Mouse (Mus musculus) CH12.LX (cell line): ENCODE data around the gene U2af1. TPM values are rescaled to one million over a fixed set of nuclear protein-coding genes. Genes with fewer than 3 reads are reported as not detected.

ENCODE experiments used
- DNase-seq: peaks from one replicate; pipeline ENCODE4 v3.0.0-alpha.2; 2013; ENCODE audit errors: extremely low read depth
- H3K27ac ChIP-seq: 2 replicates; pipeline ENCODE4 v1.5.1; 2012; ENCODE audit warnings: low read depth, mild to moderate bottlenecking, control low read depth, moderate library complexity; ENCODE audit not compliant: insufficient read depth
- H3K27me3 ChIP-seq: replicated peaks from 2 replicates; pipeline ENCODE3; 2012; ENCODE audit warnings: inconsistent platforms
- H3K36me3 ChIP-seq, 2 experiments: replicated peaks in 1 of 2; 2 replicates each; pipeline versions ENCODE3 to v1.6.1; 2012; ENCODE audit warnings: inconsistent platforms in 1 of 2, low read length in 1 of 2, mild to moderate bottlenecking in 1 of 2, mixed read lengths in 1 of 2, moderate library complexity in 1 of 2; ENCODE audit not compliant: control insufficient read depth in 1 of 2, insufficient read depth in 1 of 2
- H3K4me1 ChIP-seq, 2 experiments: 2 replicates each; pipeline ENCODE4 v1.6.1; 2012; ENCODE audit warnings: inconsistent platforms in 1 of 2, moderate library complexity in 1 of 2; ENCODE audit not compliant: insufficient read depth in 2 of 2, control insufficient read depth in 1 of 2
- H3K4me2 ChIP-seq: 2 replicates; pipeline ENCODE4 v1.6.1; 2012; ENCODE audit warnings: low read depth, mild to moderate bottlenecking, control low read depth; ENCODE audit not compliant: poor library complexity, insufficient read depth, severe bottlenecking
- H3K4me3 ChIP-seq, 3 experiments: fragments of 150-350 bp in 1 of 3; sonication (generic) in 1 of 3; replicated peaks in 1 of 3; 2 replicates each; pipeline versions ENCODE3 to v1.5.1; 2011 to 2012; ENCODE audit warnings: low read depth in 2 of 3, low read length in 2 of 3, mild to moderate bottlenecking in 2 of 3, moderate library complexity in 2 of 3, control low read depth in 1 of 3, improper control_type of control experiment in 1 of 3, inconsistent platforms in 1 of 3, mixed read lengths in 1 of 3; ENCODE audit not compliant: poor library complexity in 1 of 3
- H3K79me2 ChIP-seq: replicated peaks from 2 replicates; pipeline ENCODE4 v1.6.1; 2012; ENCODE audit warnings: mild to moderate bottlenecking, moderate library complexity; ENCODE audit not compliant: control insufficient read depth, poor library complexity, insufficient read depth, severe bottlenecking; ENCODE audit errors: extremely low read depth
- H3K9ac ChIP-seq: 2 replicates; pipeline ENCODE4 v1.6.1; 2012; ENCODE audit warnings: low read depth, mild to moderate bottlenecking, control low read depth, moderate library complexity; ENCODE audit not compliant: insufficient read depth
- H3K9me3 ChIP-seq: replicated peaks from 2 replicates; pipeline ENCODE3; 2012; ENCODE audit warnings: low read length, inconsistent platforms, mixed read lengths
- BHLHE40 ChIP-seq: IDR thresholded peaks from 2 replicates; pipeline ENCODE4 v1.6.1; 2011; ENCODE audit warnings: mild to moderate bottlenecking, low read depth, low read length, improper control_type of control experiment
- CHD1 ChIP-seq: IDR thresholded peaks from 2 replicates; pipeline ENCODE4 v1.6.1; 2012; ENCODE audit warnings: low read depth, low read length, improper control_type of control experiment, inconsistent platforms
- CTCF ChIP-seq, 2 experiments: IDR thresholded peaks in 1 of 2; conservative IDR thresholded peaks in 1 of 2; 2 replicates each; pipeline ENCODE4 v1.5.1; 2011 to 2012; ENCODE audit warnings: low read depth in 2 of 2, low read length in 2 of 2, improper control_type of control experiment in 1 of 2, inconsistent platforms in 1 of 2, mild to moderate bottlenecking in 1 of 2, moderate library complexity in 1 of 2
- E2F4 ChIP-seq: IDR thresholded peaks from 2 replicates; pipeline ENCODE4 v1.6.1; 2011; ENCODE audit warnings: low read depth, low read length, improper control_type of control experiment; ENCODE audit not compliant: insufficient replicate concordance
- ELF1 ChIP-seq: IDR thresholded peaks from 2 replicates; pipeline ENCODE4 v1.6.1; 2014; ENCODE audit warnings: low read depth, mild to moderate bottlenecking, inconsistent platforms, low read length, improper control_type of control experiment
- EP300 ChIP-seq: IDR thresholded peaks from 2 replicates; pipeline ENCODE4 v1.6.1; 2011; ENCODE audit warnings: low read length, improper control_type of control experiment
- ETS1 ChIP-seq: conservative IDR thresholded peaks from 2 replicates; pipeline ENCODE4 v1.6.1; 2012; ENCODE audit warnings: low read depth, mild to moderate bottlenecking, inconsistent platforms, low read length, improper control_type of control experiment, moderate library complexity
- HCFC1 ChIP-seq: IDR thresholded peaks from 2 replicates; pipeline ENCODE4 v1.6.1; 2012; ENCODE audit warnings: low read depth, mild to moderate bottlenecking, inconsistent platforms, low read length, improper control_type of control experiment
- IRF4 ChIP-seq: IDR thresholded peaks from 2 replicates; pipeline ENCODE4 v1.6.1; 2014; ENCODE audit warnings: low read depth, mild to moderate bottlenecking, inconsistent platforms, low read length, improper control_type of control experiment
- JUND ChIP-seq: conservative IDR thresholded peaks from 2 replicates; pipeline ENCODE4 v1.6.1; 2011; ENCODE audit warnings: low read depth, low read length, improper control_type of control experiment
- KAT2A ChIP-seq: IDR thresholded peaks from 2 replicates; pipeline ENCODE4 v1.6.1; 2012; ENCODE audit warnings: low read length, improper control_type of control experiment, inconsistent platforms; ENCODE audit not compliant: insufficient replicate concordance
- MAFK ChIP-seq: IDR thresholded peaks from 2 replicates; pipeline ENCODE4 v1.6.1; 2011; ENCODE audit warnings: low read length, improper control_type of control experiment; ENCODE audit not compliant: insufficient replicate concordance
- MAX ChIP-seq: IDR thresholded peaks from 2 replicates; pipeline ENCODE4 v1.6.1; 2011; ENCODE audit warnings: low read length, improper control_type of control experiment
- MAZ ChIP-seq: IDR thresholded peaks from 2 replicates; pipeline ENCODE4 v1.6.1; 2012; ENCODE audit warnings: low read depth, mild to moderate bottlenecking, inconsistent platforms, low read length, improper control_type of control experiment, moderate library complexity
- MEF2A ChIP-seq: IDR thresholded peaks from 2 replicates; pipeline ENCODE4 v1.6.1; 2014; ENCODE audit warnings: low read depth, mild to moderate bottlenecking, inconsistent platforms, low read length, improper control_type of control experiment, borderline replicate concordance
- MYC ChIP-seq: IDR thresholded peaks from 2 replicates; pipeline ENCODE4 v1.6.1; 2011; ENCODE audit warnings: low read depth, mild to moderate bottlenecking, improper control_type of control experiment, low read length
- NELFE ChIP-seq: IDR thresholded peaks from 2 replicates; pipeline ENCODE4 v1.6.1; 2011; ENCODE audit warnings: low read depth, low read length, improper control_type of control experiment
- NRF1 ChIP-seq: IDR thresholded peaks from 2 replicates; pipeline ENCODE4 v1.6.1; 2014; ENCODE audit warnings: low read depth, mild to moderate bottlenecking, inconsistent platforms, low read length, improper control_type of control experiment, moderate library complexity
- POLR2A ChIP-seq: IDR thresholded peaks from 2 replicates; pipeline ENCODE4 v1.6.1; 2011; ENCODE audit warnings: low read depth, mild to moderate bottlenecking, improper control_type of control experiment, low read length
- RAD21 ChIP-seq: IDR thresholded peaks from 2 replicates; pipeline ENCODE4 v1.6.1; 2011; ENCODE audit warnings: low read depth, mild to moderate bottlenecking, low read length, improper control_type of control experiment, moderate library complexity
- RCOR1 ChIP-seq: conservative IDR thresholded peaks from 2 replicates; pipeline ENCODE4 v1.6.1; 2012; ENCODE audit warnings: low read depth, mild to moderate bottlenecking, inconsistent platforms, low read length, improper control_type of control experiment
- SMC3 ChIP-seq: IDR thresholded peaks from 2 replicates; pipeline ENCODE4 v1.6.1; 2011; ENCODE audit warnings: low read depth, low read length, improper control_type of control experiment
- TBP ChIP-seq: conservative IDR thresholded peaks from 2 replicates; pipeline ENCODE4 v1.6.1; 2011; ENCODE audit warnings: low read depth, low read length, improper control_type of control experiment
- TCF12 ChIP-seq: IDR thresholded peaks from 2 replicates; pipeline ENCODE4 v1.6.1; 2014; ENCODE audit warnings: low read depth, mild to moderate bottlenecking, inconsistent platforms, low read length, improper control_type of control experiment
- UBTF ChIP-seq: IDR thresholded peaks from 2 replicates; pipeline ENCODE4 v1.6.1; 2012; ENCODE audit warnings: low read depth, mild to moderate bottlenecking, inconsistent platforms, low read length, improper control_type of control experiment, moderate library complexity
- USF2 ChIP-seq: conservative IDR thresholded peaks from 2 replicates; pipeline ENCODE4 v1.6.1; 2011; ENCODE audit warnings: low read depth, low read length, improper control_type of control experiment
- ZC3H11A ChIP-seq: IDR thresholded peaks from 2 replicates; pipeline ENCODE4 v1.6.1; 2012; ENCODE audit warnings: low read depth, mild to moderate bottlenecking, inconsistent platforms, low read length, improper control_type of control experiment
- ZKSCAN1 ChIP-seq: IDR thresholded peaks from 2 replicates; pipeline ENCODE4 v1.6.1; 2012; ENCODE audit warnings: low read depth, inconsistent platforms, low read length, improper control_type of control experiment, borderline replicate concordance
- ZMIZ1 ChIP-seq: IDR thresholded peaks from 2 replicates; pipeline ENCODE4 v1.6.1; 2012; ENCODE audit warnings: low read depth, mild to moderate bottlenecking, inconsistent platforms, low read length, improper control_type of control experiment
- ZNF384 ChIP-seq: IDR thresholded peaks from 2 replicates; pipeline ENCODE4 v1.6.1; 2012; ENCODE audit warnings: low read depth, low read length, improper control_type of control experiment, inconsistent platforms
- dilution Hi-C: fragments of 300-500 bp; cut with MboI; formaldehyde crosslinking; loops from 2 replicates; pipeline ENCODE4 v1.14.3; 2020; ENCODE audit warnings: low sequenced_read_pairs; ENCODE audit not compliant: extremely low pct_unique_long_range_greater_than_20kb, extremely low pct_ligation_motif_present
- in situ Hi-C: fragments of 300-500 bp; cut with MboI; formaldehyde crosslinking; loops from 3 replicates; pipeline ENCODE4 v1.14.3; 2019; ENCODE audit warnings: low sequenced_read_pairs, low pct_ligation_motif_present, low pct_unique_long_range_greater_than_20kb, mixed read lengths
- polyA plus RNA-seq: library from polyadenylated mRNA; unstranded; fragments of >175 nt; gene quantifications from 2 replicates; pipeline ENCODE4 v1.2.1, GENCODE M21; 2012; ENCODE audit warnings: low read depth; ENCODE audit not compliant: insufficient read length
- total RNA-seq, 2 experiments: library from RNA; depleted of rRNA; stranded (reverse); fragments of 300-350 nt in 1 of 2; fragments of >200 nt in 1 of 2; gene quantifications; 2 replicates each; pipeline ENCODE4 v1.2.3; 2012 to 2014

Gene U2af1
- total and polyA plus RNA-seq, 3 experiments: 141 to 391 (median 269) TPM

DNA sequence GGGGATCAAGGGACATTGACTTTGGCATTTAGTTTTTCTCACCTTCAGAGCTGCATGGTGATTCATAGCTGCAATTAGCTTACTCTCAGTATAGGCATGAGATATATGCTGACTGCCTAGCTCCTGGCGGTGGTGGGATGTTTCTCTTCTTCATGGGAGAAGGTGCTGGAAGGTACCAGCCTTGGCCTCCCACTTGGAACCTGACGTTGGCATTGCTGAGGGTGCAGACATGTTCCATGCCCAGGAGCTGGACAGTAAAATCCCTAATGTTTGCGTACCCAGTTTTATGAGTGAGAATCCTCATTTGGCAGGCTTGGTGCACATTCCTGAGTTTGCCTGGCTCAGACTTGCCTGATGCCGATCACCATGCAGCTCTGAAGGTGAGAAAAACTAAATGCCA is 35.6 kb downstream of the U2af1 start:
- H3K27ac ChIP-seq: no peak overlapping the region
- no peaks in the 10 kb centered on the region for H3K79me2 ChIP-seq
- dilution Hi-C loops: no loop called here
- H3K4me2 ChIP-seq: no peak overlapping the region
- in situ Hi-C loops: no loop called here
- H3K4me1 ChIP-seq: 0 out of 4 replicates have a peak, but pooled peaks cover 0 to 2% of the 10 kb centered on the region in 2 experiments
- no peak overlapping the region for H3K9ac ChIP-seq
- H3K9me3 ChIP-seq: peaks cover 2% of the 10 kb centered on the region
- H3K36me3 ChIP-seq: no peaks in the 10 kb centered on the region
- H3K4me3 ChIP-seq: no peak overlapping the region
- TF ChIP-seq POLR2A: no peak
- no peak for TF ChIP-seq IRF4
- TF ChIP-seq MEF2A: no peak
- no peak for TF ChIP-seq NELFE
- TF ChIP-seq SMC3: no peak
- TF ChIP-seq HCFC1: no peak
- no peak for TF ChIP-seq ZMIZ1
- no peak for TF ChIP-seq ELF1
- no peak for TF ChIP-seq MAZ
- no peak for TF ChIP-seq CHD1
- no peak for TF ChIP-seq USF2
- no peak for TF ChIP-seq BHLHE40
- TF ChIP-seq ZKSCAN1: no peak
- no peak for TF ChIP-seq RCOR1
- TF ChIP-seq KAT2A: no peak
- TF ChIP-seq E2F4: no peak
- TF ChIP-seq TBP: no peak
- TF ChIP-seq ZC3H11A: no peak
- TF ChIP-seq JUND: no peak
- no peak for DNase-seq
- H3K27me3 ChIP-seq: peaks cover 3% of the 10 kb centered on the region

DNA sequence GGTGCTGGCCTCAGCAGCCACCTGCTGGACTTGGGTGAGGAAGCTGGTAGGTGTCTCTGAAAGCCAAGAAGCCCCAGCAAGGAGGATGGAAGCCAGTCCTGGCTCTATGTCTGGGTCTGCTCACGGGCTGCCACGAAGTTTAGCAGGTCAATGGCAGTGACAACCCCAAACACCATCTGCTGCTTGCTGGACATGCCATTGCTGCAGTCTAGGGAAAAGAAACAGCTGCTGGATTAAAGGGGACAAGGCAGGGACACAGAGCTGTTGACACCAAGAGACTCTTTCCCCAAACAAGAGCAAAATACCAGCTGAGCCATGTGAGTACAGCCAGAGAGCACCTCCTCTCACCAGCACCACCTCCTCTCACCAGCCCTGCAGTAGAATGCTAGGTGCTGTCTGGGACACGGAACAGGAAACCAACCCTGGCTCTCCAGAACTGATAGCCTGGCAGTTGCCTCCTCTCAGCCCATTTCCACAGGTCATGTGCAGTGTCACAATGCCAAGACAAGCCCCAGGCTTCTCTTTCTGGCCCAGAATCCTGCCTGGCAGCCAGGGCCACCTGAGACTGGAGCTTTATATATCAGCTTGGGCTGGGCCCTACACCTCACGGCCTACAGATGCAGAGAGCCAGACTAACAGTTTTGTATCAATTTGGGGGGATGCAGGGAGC is 45.5 kb downstream of the U2af1 start:
- no peaks in the 10 kb centered on the region for H3K79me2 ChIP-seq
- H3K27me3 ChIP-seq: no peaks in the 10 kb centered on the region
- H3K4me2 ChIP-seq: no peak overlapping the region
- peaks cover 0 to 4% of the 10 kb centered on the region in 2 experiments for H3K36me3 ChIP-seq
- DNase-seq: no peak
- dilution Hi-C loops (no loop called here), in situ Hi-C loops (no loop called here)
- 0 out of 4 replicates have a peak, but pooled peaks cover 0 to 2% of the 10 kb centered on the region in 2 experiments for H3K4me1 ChIP-seq
- no peak for TF ChIP-seq ZKSCAN1
- TF ChIP-seq UBTF: no peak
- no peak for TF ChIP-seq MAFK
- no peak for TF ChIP-seq TCF12
- TF ChIP-seq RAD21: no peak
- no peak for TF ChIP-seq ELF1
- no peak for TF ChIP-seq MYC
- TF ChIP-seq MAX: no peak
- no peak for TF ChIP-seq NRF1
- TF ChIP-seq CTCF (conservative IDR thresholded peaks at IDR 0.05 in 1 of 2, IDR thresholded peaks at IDR 0.05 in 1 of 2; ENCODE audit: low read depth in 2 of 2, low read length in 2 of 2): no peak
- no peak for TF ChIP-seq EP300
- TF ChIP-seq BHLHE40: no peak
- TF ChIP-seq POLR2A: no peak
- TF ChIP-seq ETS1: no peak
- TF ChIP-seq ZNF384: no peak
- no peak for TF ChIP-seq SMC3
- no peak for TF ChIP-seq ZMIZ1
- no peak for TF ChIP-seq E2F4
- no peak for TF ChIP-seq MAZ
- TF ChIP-seq CHD1: no peak
- no peaks in the 10 kb centered on the region for H3K9me3 ChIP-seq
- H3K4me3 ChIP-seq: no peak overlapping the region
- no peak overlapping the region for H3K27ac ChIP-seq
- H3K9ac ChIP-seq: no peak overlapping the region
